Mouse (Mus musculus) midbrain, embryonic 16.5 days (tissue): Measurements from ENCODE around the gene Fgfr4. TPM values are rescaled to one million over a fixed set of nuclear protein-coding genes. Genes with fewer than 3 reads are reported as not detected.
A peak's percentile ranks its signal among the peaks of the same experiment; 100 is the strongest.
"Not testable (repeated sequence)": the region's sequence is repeated elsewhere in the genome, so short reads cannot be mapped to it uniquely, and the experiment has no call there.

Source experiments
- ATAC-seq: fragments of 200-750 bp; cut with Nextera tagmentation; 2 replicates; pipeline ENCODE4 v1.8.0; 2017; ENCODE audit warnings: moderate TSS enrichment
- H3K27ac ChIP-seq: fragments of 300-500 bp; sonication (generic); 2 replicates; pipeline ENCODE4 v1.5.1; 2014; ENCODE audit warnings: mild to moderate bottlenecking, low read length, mixed read lengths
- H3K27me3 ChIP-seq: fragments of 300-500 bp; sonication (generic); 2 replicates; pipeline ENCODE4 v1.6.1; 2014; ENCODE audit warnings: low read depth, low read length, mixed read lengths; ENCODE audit not compliant: control insufficient read depth, insufficient read depth
- H3K36me3 ChIP-seq: fragments of 300-500 bp; sonication (generic); 2 replicates; pipeline ENCODE4 v1.6.1; 2014; ENCODE audit warnings: mild to moderate bottlenecking, low read length, moderate library complexity, mixed read lengths; ENCODE audit not compliant: control insufficient read depth, insufficient read depth
- H3K4me1 ChIP-seq: fragments of 300-500 bp; sonication (generic); 2 replicates; pipeline ENCODE4 v1.6.1; 2014; ENCODE audit warnings: mild to moderate bottlenecking, low read length, mixed read lengths; ENCODE audit not compliant: control insufficient read depth, insufficient read depth
- H3K4me2 ChIP-seq: fragments of 300-500 bp; sonication (generic); 2 replicates; pipeline ENCODE4 v1.6.1; 2014; ENCODE audit warnings: mild to moderate bottlenecking, low read length, mixed read lengths
- H3K4me3 ChIP-seq: fragments of 300-500 bp; sonication (generic); 2 replicates; pipeline ENCODE4 v1.5.1; 2014; ENCODE audit warnings: low read depth, mild to moderate bottlenecking, low read length, moderate library complexity, mixed read lengths
- H3K9ac ChIP-seq: fragments of 300-500 bp; sonication (generic); 2 replicates; pipeline ENCODE4 v1.6.1; 2014; ENCODE audit warnings: low read depth, low read length, mixed read lengths
- H3K9me3 ChIP-seq: fragments of 300-500 bp; sonication (generic); replicated peaks from 2 replicates; pipeline ENCODE4 v1.6.1; 2014; ENCODE audit warnings: mild to moderate bottlenecking, low read length, mixed read lengths; ENCODE audit not compliant: control insufficient read depth, poor library complexity, severe bottlenecking
- WGBS: fragments of 180-500 bp; shearing (Covaris S2); extraction: QIAGEN DNeasy Blood & Tissue Kit; methylation state at CpG from one replicate; pipeline ENCODE4 v1.1.7; 2014; 5-methylcytosine and 5-hydroxymethylcytosine counted together
- polyA plus RNA-seq: library from polyadenylated mRNA; unstranded; fragments of >200 nt; fragmentation: Nextera tagmentation; extraction: Ambion mirVana; gene quantifications from 2 replicates; pipeline ENCODE4 v1.2.1, GENCODE M21; 2015

The Fgfr4 gene
- polyA plus RNA-seq, 1 experiment from 2014 or later: 0.60 TPM

DNA sequence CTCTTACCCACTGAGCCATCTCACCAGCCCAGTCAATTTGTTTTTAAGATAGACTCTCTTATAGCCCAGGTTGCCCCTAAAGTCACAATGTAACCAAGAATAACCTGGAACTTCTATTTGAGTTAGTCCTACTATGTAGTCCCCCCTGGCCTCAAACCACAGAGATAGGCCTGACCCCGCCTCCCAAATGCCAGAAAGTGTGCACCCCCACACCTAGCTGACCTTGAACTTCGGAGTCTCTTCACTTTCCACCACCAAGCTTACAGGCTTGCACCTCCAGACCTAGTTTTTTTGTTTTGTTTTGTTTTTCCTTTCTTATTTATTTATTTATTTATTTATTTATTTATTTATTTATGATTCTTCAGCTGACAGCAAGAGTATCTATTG is 29.3 kb downstream of the Fgfr4 start:
- H3K9ac ChIP-seq: no peak overlapping the region
- 66% methylated on average over 2 of the region's 2 CpGs for WGBS
- no peaks in the 10 kb centered on the region for H3K27me3 ChIP-seq
- H3K4me2 ChIP-seq: peak overlapping the region; percentile 32
- H3K4me1 ChIP-seq: no peaks in the 10 kb centered on the region
- 0 out of 2 replicates have a peak, but pooled peaks have one; percentile 37 for ATAC-seq
- no peak overlapping the region for H3K27ac ChIP-seq
- no peaks in the 10 kb centered on the region for H3K36me3 ChIP-seq
- H3K4me3 ChIP-seq: peak overlapping the region; percentile 26; the same call in 1 of the 2 replicates
- no peaks in the 10 kb centered on the region for H3K9me3 ChIP-seq

DNA sequence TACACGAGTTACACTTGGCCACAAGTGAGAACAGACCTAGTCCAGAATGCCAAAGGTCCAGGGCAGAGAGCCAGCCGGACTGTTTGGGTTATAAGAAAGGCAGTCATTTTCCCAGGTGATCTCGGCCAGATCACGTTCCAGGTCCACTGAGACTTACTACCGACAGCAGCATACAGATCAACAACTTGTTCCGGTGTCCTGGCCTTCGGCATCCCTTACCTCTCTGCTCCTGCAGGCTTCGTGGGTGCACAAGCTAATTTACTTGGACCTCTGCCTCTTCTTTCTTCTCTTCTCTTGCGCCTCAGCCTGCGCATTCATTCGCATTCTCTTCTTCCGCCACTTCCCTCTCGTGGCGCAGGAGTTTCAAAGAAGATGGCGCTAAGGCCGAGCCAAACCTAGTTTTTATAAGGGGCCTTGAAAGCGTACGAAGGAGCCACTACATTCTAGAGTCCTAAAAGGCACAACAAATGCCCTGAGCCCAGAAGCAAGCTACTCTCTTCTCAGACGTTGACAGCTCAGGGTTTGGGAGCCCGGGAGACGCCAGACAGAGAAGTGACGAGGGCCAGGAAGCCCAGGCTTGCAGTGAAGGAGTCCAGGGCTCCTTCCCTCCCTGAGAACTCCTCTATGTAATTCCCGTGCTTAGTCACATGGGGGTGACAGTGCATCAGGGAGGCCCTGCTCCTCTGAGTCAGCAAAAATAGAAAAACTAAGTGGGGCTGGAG is 29.9 kb downstream of the Fgfr4 start:
- peak overlapping the region; percentile 80 for H3K27ac ChIP-seq
- H3K9ac ChIP-seq: peak overlapping the region; percentile 21; the same call in 1 of the 2 replicates
- 2% methylated on average over 23 of the region's 23 CpGs for WGBS
- H3K36me3 ChIP-seq: no peaks in the 10 kb centered on the region
- no peaks in the 10 kb centered on the region for H3K4me1 ChIP-seq
- H3K4me2 ChIP-seq: peak overlapping the region; percentile 32
- no peaks in the 10 kb centered on the region for H3K27me3 ChIP-seq
- peak overlapping the region; percentile 26 for H3K4me3 ChIP-seq
- ATAC-seq: peak; percentile 82
- H3K9me3 ChIP-seq: no peaks in the 10 kb centered on the region

DNA sequence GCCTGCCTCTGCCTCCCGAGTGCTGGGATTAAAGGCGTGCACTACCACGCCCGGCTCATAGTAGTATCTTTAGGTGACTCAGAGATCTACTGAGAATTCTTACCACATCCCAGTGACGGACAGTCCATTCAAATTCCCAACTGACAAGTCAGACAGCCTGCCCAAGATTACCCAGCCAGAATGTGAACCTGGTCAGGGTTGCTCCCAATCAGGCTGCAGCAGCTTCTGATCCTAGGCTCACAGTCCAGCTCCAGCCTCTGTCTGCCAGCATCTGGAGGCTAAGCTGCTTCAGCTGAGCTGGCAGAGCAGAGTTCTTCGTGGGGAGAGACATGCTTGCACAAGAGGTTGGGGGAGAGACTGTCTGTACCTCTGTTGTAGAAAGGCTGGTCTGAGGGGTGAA is 30.9 kb downstream of the Fgfr4 start:
- Histone ChIP-seq H3K4me1 (no peaks in the 10 kb centered on the region), H3K27ac (no peak overlapping the region), H3K4me2 (no peak overlapping the region), H3K4me3 (no peak overlapping the region), H3K9ac (no peak overlapping the region), H3K36me3 (no peaks in the 10 kb centered on the region), H3K9me3 (no peaks in the 10 kb centered on the region), H3K27me3 (no peaks in the 10 kb centered on the region)
- 85% methylated on average over 6 of the region's 6 CpGs for WGBS
- ATAC-seq: no peak

DNA sequence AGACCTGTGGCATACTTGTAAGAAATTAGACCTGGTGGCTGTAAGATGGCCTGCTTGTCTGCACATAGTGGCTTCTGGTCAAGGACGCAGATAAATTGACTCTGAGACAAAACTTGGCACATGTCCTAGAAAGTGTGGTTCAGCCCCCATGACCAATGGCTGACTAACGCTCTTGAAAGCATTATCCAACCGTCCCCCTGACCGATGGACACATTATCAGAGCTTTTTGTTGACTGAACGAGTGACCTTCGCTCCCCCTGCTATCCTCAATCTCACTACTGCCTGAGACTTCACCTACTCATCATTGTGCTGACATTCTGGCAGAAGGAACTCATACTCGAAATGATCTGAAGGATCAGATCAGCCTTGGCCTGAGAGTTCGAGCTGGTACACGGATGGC is 34.6 kb downstream of the Fgfr4 start:
- not testable (repeated sequence) for H3K9me3 ChIP-seq, H3K9ac ChIP-seq, H3K4me3 ChIP-seq, H3K27ac ChIP-seq, ATAC-seq, H3K4me2 ChIP-seq, H3K36me3 ChIP-seq, H3K27me3 ChIP-seq
- 39% methylated on average over 3 of the region's 9 CpGs for WGBS
- peaks cover 14% of the 10 kb centered on the region for H3K4me1 ChIP-seq

DNA sequence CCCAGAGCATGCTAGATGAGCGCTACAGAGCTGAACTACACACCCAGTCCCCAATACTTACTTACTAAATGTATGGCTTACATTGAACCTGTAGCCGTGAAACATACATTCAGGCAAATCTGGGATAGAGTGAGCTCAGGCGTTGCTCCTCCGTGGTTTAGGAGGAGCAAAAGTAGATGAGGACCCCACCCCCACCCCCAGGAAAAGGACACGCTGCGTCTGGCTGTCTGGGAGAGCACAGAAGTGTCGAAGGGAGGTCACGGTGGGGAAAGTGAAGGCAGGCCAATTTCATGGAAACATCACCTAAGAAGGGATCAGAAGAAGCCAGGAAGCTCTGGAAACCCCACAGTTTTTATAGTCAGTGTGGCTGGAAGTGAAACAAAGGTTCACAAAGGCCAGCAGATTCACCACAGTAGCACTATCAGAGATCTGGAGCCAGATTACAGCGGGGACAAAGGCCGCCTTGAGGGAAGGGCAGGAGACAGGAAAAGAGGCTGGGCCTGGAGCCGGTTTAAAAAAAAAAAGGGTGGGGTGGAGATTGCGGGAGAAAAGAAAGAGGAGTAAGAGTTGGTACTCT is 37.2 kb downstream of the Fgfr4 start:
- Histone ChIP-seq H3K9ac (peak overlapping the region; percentile 68), H3K36me3 (no peaks in the 10 kb centered on the region), H3K27ac (peak overlapping the region; percentile 88), H3K4me3 (peak overlapping the region; percentile 42), H3K4me1 (peaks cover 14% of the 10 kb centered on the region), H3K9me3 (no peaks in the 10 kb centered on the region), H3K27me3 (no peaks in the 10 kb centered on the region), H3K4me2 (peak overlapping the region; percentile 77)
- ATAC-seq: peak; percentile 43
- WGBS: 2% methylated on average over 12 of the region's 12 CpGs

DNA sequence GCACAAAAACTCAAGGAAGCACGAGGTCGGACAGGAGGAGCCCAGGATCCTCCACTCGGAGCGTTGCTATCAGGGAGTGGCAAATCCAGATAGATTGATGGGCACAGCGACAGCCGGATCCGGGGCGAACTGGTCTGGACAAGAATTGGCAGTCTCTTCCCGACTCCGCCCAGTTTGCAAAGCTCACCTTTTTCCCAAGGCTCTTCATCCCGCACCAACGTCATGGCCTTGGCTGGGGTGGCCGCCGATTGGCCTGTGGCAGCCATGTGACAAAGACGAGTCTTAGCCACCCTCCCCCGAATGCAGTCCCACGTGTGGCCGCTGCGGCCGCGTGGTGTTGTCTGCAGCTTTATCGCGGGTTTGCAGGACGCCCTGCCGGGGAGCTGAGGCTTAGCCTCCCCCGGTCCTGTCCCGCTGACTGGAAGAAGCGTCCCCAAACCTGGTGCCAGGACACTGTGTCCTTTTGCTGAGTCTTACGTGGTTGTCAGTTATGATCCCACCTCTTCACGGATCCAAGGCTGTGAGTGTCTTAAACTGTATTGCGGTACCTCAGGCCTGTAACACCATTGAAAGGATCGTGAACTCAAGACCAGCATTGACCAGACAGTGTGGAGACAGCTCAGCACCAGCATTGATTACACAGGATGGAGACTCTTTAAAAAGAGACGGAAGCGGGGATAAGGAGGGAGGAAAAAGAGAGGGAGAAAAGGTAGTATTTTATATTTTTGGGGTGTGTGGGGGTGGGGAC is 37.9 kb downstream of the Fgfr4 start:
- no peaks in the 10 kb centered on the region for H3K27me3 ChIP-seq
- H3K9ac ChIP-seq: peak overlapping the region; percentile 73
- peak; percentile 99 for ATAC-seq
- H3K4me2 ChIP-seq: peak overlapping the region; percentile 77
- peak overlapping the region; percentile 42 for H3K4me3 ChIP-seq
- WGBS: 2% methylated on average over 34 of the region's 34 CpGs
- no peaks in the 10 kb centered on the region for H3K9me3 ChIP-seq
- H3K4me1 ChIP-seq: peaks cover 14% of the 10 kb centered on the region
- no peaks in the 10 kb centered on the region for H3K36me3 ChIP-seq
- peak overlapping the region; percentile 88 for H3K27ac ChIP-seq

DNA sequence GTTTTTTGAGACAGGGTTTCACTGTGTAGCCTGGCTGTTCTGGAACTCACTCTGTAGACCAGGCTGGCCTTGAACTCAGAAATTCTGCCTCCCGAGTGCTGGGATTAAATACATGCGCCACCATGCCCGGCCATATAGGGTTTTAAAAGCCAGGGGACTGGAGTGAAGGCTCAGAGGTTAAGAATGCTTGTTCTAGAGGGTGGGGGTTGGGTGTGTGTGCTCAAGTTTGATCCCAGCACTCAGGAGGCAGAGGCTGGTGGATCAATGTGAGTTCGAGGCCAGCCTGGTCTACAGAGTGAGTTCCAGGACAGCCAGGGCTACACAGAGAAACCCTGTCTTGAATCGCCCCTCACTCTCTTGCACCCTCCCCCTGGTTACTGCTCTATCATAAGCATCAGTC is 39.1 kb downstream of the Fgfr4 start:
- H3K27ac ChIP-seq: no peak overlapping the region
- no peak for ATAC-seq
- H3K36me3 ChIP-seq: no peaks in the 10 kb centered on the region
- H3K4me1 ChIP-seq: peaks cover 14% of the 10 kb centered on the region
- no peak overlapping the region for H3K4me3 ChIP-seq
- H3K9me3 ChIP-seq: no peaks in the 10 kb centered on the region
- no peaks in the 10 kb centered on the region for H3K27me3 ChIP-seq
- 94% methylated on average over 5 of the region's 5 CpGs for WGBS
- H3K4me2 ChIP-seq: no peak overlapping the region
- no peak overlapping the region for H3K9ac ChIP-seq

DNA sequence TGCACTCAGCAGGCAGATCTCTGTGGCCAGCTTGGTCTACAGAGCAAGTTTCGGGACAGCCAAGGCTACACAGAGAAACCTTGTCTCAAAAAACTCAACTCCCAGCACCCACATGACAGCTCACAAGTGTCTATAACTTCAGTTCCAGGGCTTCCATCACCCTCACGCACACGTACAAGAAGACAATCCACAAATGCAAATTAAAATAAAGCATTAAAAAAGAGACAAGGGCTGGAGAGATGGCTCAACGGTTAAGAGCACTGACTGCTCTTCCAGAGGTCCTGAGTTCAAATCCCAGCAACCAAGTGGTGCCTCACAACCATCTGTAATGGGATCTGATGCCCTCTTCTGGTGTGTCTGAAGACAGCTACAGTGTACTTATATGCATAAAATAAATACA is 50.3 kb downstream of the Fgfr4 start:
- not testable (repeated sequence) for H3K4me3 ChIP-seq, H3K36me3 ChIP-seq, H3K4me2 ChIP-seq, H3K27me3 ChIP-seq, H3K4me1 ChIP-seq, H3K27ac ChIP-seq, ATAC-seq, H3K9ac ChIP-seq, H3K9me3 ChIP-seq
- WGBS: 96% methylated on average over 4 of the region's 4 CpGs

DNA sequence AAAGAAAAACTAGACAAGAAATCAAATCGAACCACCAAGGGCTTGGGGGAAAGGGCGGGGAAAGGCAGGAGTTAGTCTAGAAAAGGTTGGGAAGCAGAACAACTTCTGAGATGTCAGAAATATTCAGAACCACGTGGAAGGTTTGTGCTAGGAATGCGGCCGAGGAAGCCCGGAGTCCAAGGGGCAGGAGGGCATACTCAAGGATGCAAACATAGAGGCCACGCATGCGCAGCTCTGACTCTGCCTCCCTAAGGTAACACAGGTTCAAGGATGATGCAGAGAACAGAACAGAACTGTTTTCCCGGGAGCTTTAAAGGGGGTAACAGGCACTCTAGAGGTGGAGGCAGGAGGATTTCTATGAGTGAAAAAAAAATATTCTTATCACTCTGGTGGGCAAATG is 51.3 kb downstream of the Fgfr4 start:
- Histone ChIP-seq H3K9me3 (no peaks in the 10 kb centered on the region), H3K9ac (no peak overlapping the region), H3K36me3 (no peaks in the 10 kb centered on the region), H3K4me1 (no peaks in the 10 kb centered on the region), H3K27me3 (no peaks in the 10 kb centered on the region), H3K4me3 (no peak overlapping the region), H3K27ac (no peak overlapping the region), H3K4me2 (no peak overlapping the region)
- no peak for ATAC-seq
- WGBS: 85% methylated on average over 9 of the region's 9 CpGs
